Mouse (Mus musculus) brain, embryonic 14.5 days (tissue): ENCODE data around the gene B4galt4.

Experiments used
- CTCF ChIP-seq: fragments of 200-500 bp; IDR thresholded peaks from 2 replicates; pipeline ENCODE4 v1.5.1; 2012; ENCODE audit warnings: inconsistent platforms, mild to moderate bottlenecking, moderate library complexity, borderline replicate concordance; ENCODE audit not compliant: insufficient read depth, insufficient read length; ENCODE audit errors: extremely low read depth
- POLR2A ChIP-seq: fragments of 200-500 bp; IDR thresholded peaks from 2 replicates; pipeline ENCODE4 v1.6.1; 2012; ENCODE audit warnings: mild to moderate bottlenecking, inconsistent platforms, borderline replicate concordance; ENCODE audit not compliant: poor library complexity, insufficient read depth, insufficient read length, severe bottlenecking; ENCODE audit errors: extremely low read depth

DNA sequence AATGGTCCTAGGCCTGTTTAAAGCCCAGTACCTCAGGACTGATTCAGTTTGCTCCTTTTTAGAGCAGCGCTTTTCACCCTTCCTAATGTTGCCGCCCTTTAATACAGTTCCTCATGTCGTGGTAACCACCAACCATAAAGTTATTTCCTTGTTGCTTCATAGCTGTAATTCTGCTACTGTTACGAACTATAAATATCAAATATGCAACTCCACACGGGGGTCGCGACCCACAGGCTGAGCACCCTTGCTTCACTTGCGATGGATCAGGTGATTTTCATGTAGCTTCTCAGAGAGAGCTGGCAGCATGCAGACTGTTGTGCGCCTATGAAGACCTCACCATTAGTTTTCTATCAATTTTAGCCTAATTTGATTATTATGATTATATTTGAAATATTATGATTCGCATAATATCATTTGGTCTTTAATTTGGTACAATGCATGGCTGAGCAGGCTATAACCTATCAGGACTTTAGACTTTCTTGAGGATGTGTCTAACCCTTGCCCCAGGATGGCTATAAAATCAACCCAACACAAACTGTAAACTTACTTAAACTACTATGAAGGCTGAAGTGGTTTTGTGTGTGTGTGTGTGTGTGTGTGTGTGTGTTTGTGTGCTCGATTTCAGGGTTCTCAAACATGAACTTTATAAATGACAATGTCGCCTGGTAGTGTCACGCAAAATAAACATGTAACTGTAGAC, 710 bp upstream of the B4galt4 start:
- TF ChIP-seq CTCF (no peak), POLR2A (no peak)
